Mouse (Mus musculus): Measurements from ENCODE around the gene Nlrc3. TPM values are rescaled to one million over a fixed set of nuclear protein-coding genes. Genes with fewer than 3 reads are reported as not detected.
"Not testable (repeated sequence)": the region's sequence is repeated elsewhere in the genome, so short reads cannot be mapped to it uniquely, and the experiment has no call there.

Nlrc3 gene
- polyA plus RNA-seq (2012; ENCODE audit: insufficient read depth, insufficient read length, missing spikeins): 5.6 and 5.7 TPM in 2 replicates

GRCm38 (mm10) chr16:3976251-3976671 is at the start of gene Nlrc3:
Nlrc3 (minus strand) TSS chr16:3976632.
- no peak within 1 kb of the TSS for H3K27ac ChIP-seq (ENCODE audit: insufficient read depth, low read depth, low read length)
- no peak within 1 kb of the TSS for H3K4me3 ChIP-seq (ENCODE audit: insufficient read depth, low read length)
- TF ChIP-seq CTCF (IDR thresholded peaks at IDR 0.05; ENCODE audit: low read depth, low read length) (no peak), POLR2A (IDR thresholded peaks at IDR 0.05; ENCODE audit: borderline replicate concordance, low read depth, low read length) (no peak)
- H3K4me1 ChIP-seq (ENCODE audit: control insufficient read depth, insufficient read depth, low read length): peaks cover 2% of the 10 kb centered on the region

GRCm38 (mm10) chr16:4022719-4023118 is 46.3 kb upstream of the Nlrc3 start:
- Histone ChIP-seq H3K27ac (ENCODE audit: insufficient read depth, low read depth, low read length) (no peak overlapping the region), H3K4me3 (ENCODE audit: insufficient read depth, low read length) (no peak overlapping the region), H3K4me1 (ENCODE audit: control insufficient read depth, insufficient read depth, low read length) (peaks cover 10% of the 10 kb centered on the region)
- no peak for TF ChIP-seq CTCF (IDR thresholded peaks at IDR 0.05; ENCODE audit: low read depth, low read length)
- no peak for TF ChIP-seq POLR2A (IDR thresholded peaks at IDR 0.05; ENCODE audit: borderline replicate concordance, low read depth, low read length)

GRCm38 (mm10) chr16:4021241-4021640 is 44.8 kb upstream of the Nlrc3 start:
- H3K4me3 ChIP-seq (ENCODE audit: insufficient read depth, low read length): no peak overlapping the region
- H3K27ac ChIP-seq (ENCODE audit: insufficient read depth, low read depth, low read length): no peak overlapping the region
- H3K4me1 ChIP-seq (ENCODE audit: control insufficient read depth, insufficient read depth, low read length): no peaks in the 10 kb centered on the region
- TF ChIP-seq POLR2A (IDR thresholded peaks at IDR 0.05; ENCODE audit: borderline replicate concordance, low read depth, low read length): no peak
- no peak for TF ChIP-seq CTCF (IDR thresholded peaks at IDR 0.05; ENCODE audit: low read depth, low read length)

GRCm38 (mm10) chr16:4017466-4017865 is 41.0 kb upstream of the Nlrc3 start:
- H3K4me3 ChIP-seq (ENCODE audit: insufficient read depth, low read length); H3K27ac ChIP-seq (ENCODE audit: insufficient read depth, low read depth, low read length); H3K4me1 ChIP-seq (ENCODE audit: control insufficient read depth, insufficient read depth, low read length): not testable (repeated sequence)

DNA sequence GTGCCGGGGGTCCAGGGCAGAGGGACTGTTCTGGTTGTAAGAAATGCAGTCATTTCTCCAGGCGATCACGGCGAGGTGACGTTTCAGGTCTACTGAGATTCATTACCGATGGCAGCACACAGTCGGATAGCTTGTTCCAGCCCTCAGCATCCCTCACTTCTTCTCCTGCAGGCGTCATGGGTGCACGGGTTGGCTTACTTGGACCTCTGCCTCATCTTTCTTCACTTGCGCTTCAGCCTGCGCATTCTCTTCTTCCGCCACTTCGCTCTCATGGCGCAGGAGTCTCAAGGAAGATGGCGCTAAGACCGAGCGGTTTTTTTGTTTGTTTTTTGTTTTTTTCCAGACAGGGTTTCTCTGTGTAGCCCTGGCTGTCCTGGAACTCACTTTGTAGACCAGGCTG is 40.4 kb upstream of the Nlrc3 start:
- H3K27ac ChIP-seq (ENCODE audit: insufficient read depth, low read depth, low read length); H3K4me3 ChIP-seq (ENCODE audit: insufficient read depth, low read length); H3K4me1 ChIP-seq (ENCODE audit: control insufficient read depth, insufficient read depth, low read length): not testable (repeated sequence)

GRCm38 (mm10) chr16:4014040-4014668 is 37.7 kb upstream of the Nlrc3 start:
- H3K4me1 ChIP-seq (ENCODE audit: control insufficient read depth, insufficient read depth, low read length): no peaks in the 10 kb centered on the region
- TF ChIP-seq CTCF (IDR thresholded peaks at IDR 0.05; ENCODE audit: low read depth, low read length) (no peak), POLR2A (IDR thresholded peaks at IDR 0.05; ENCODE audit: borderline replicate concordance, low read depth, low read length) (no peak)

DNA sequence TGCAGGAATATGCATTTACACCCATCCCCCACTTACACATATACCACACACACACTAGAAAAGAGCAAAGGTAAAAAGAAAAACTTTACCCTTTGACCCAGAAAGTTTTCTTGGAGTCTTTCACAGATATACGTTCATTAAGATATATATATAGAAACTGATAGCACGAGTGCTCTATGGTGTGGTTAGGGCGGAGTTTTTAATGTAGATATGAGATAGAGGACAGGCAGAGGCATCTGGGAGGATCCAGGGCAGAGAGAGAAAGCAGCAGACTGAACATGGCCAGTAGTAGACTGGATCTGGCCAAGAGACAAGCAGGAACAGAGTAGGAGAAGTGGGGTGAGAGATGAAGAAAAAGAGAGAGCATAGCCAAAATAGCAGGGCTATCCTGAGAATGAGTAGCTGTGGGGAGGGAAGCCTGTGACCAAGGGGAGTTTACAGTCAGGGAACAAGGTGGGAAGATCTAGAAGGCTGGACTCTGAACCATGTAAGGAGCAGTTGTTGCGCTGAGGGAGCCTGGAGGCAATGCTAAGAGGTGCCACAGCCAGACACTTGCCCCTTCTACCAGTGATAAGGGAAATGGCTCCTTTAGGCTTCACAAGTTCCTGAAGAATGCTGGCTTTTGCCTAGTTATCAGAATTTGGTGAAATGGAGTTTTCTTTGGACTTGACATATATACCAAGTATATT is 36.6 kb upstream of the Nlrc3 start:
- no peak for TF ChIP-seq CTCF (IDR thresholded peaks at IDR 0.05; ENCODE audit: low read depth, low read length)
- no peak for TF ChIP-seq POLR2A (IDR thresholded peaks at IDR 0.05; ENCODE audit: borderline replicate concordance, low read depth, low read length)
- Histone ChIP-seq H3K27ac (ENCODE audit: insufficient read depth, low read depth, low read length) (no peak overlapping the region), H3K4me1 (ENCODE audit: control insufficient read depth, insufficient read depth, low read length) (no peaks in the 10 kb centered on the region), H3K4me3 (ENCODE audit: insufficient read depth, low read length) (no peak overlapping the region)

More at GRCm38 (mm10) chr16:4014040-4014668, 37.7 kb upstream of the Nlrc3 start:
- H3K4me3 ChIP-seq (ENCODE audit: insufficient read depth, low read length): no peak overlapping the region
- H3K27ac ChIP-seq (ENCODE audit: insufficient read depth, low read depth, low read length): no peak overlapping the region

DNA sequence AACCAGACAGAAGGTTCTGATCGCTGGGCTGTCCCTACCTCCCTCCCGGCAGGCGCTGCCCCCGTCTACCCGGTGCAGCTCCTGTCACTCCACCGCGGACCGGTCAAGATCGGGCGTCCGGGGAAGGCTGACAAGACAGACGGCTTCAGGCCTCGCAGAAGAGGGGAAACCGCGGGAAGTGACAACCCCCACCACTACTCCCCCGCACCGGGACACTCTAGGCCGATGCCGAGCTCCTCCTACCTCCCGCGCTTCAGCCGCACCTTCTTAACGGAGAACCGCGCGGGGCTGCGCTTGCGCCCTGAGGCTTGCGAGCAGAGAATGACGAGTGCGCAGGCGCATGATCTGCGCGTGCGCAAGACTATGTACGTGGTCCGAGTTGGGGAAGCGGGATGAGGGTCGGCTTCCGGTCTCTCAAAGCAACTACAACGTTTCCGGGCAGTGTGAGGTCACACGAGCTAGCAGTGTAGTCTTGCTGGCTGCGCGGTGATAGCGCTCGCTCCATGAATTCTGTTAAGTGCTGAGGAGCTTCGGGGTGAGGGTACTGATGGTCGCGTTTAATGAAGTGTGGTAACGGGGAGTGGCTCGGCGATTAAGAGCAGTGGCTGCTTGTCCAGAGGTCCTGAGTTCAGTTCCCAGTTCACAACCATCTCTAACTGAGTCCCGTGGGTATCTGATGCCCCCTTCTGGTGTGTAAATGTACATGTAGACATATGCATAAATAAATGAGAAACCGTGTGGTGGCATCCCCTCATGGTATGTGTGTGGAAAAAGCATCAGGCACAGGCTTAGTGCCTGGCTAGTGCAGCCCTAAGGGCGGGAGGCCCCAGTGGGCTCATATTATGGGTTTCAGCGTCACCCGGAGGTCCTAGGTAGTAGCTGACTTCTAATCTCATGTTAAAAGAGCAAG is 27.3 kb upstream of the Nlrc3 start, which contains the start of gene Slx4:
Gene Slx4, minus strand, starts transcription at position 282 of the 910 bp plus-strand sequence.
- peaks cover 4% of the 10 kb centered on the region for H3K4me1 ChIP-seq (ENCODE audit: control insufficient read depth, insufficient read depth, low read length)
- H3K4me3 ChIP-seq (ENCODE audit: insufficient read depth, low read length): peak within 1 kb of the TSS; percentile 95
- no peak; the same call in 1 of the 2 replicates for TF ChIP-seq POLR2A (IDR thresholded peaks at IDR 0.05; ENCODE audit: borderline replicate concordance, low read depth, low read length)
- peak; percentile 67 for TF ChIP-seq CTCF (IDR thresholded peaks at IDR 0.05; ENCODE audit: low read depth, low read length)
- H3K27ac ChIP-seq (ENCODE audit: insufficient read depth, low read depth, low read length): peak within 1 kb of the TSS; percentile 76

DNA sequence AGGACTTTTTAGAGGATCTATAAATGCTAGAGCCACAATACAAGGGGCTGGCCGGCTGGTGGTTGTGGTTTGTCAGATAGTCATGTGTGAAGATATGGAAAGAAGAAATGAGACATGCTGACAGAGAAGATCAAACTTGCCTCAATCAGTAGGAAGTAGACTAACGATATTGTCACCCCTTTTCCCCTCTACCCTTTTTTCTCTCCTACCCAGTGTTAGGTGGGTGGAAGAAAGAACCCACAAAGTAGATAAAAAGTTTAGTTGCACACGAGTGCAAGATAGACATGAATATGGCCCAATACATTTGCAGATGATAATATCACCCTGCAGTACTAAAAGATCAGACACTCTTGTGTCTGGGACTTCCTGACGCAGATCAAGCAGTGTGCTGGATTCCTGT is 12.0 kb upstream of the Nlrc3 start:
- Histone ChIP-seq H3K4me3 (ENCODE audit: insufficient read depth, low read length) (no peak overlapping the region), H3K4me1 (ENCODE audit: control insufficient read depth, insufficient read depth, low read length) (no peaks in the 10 kb centered on the region; the same call in 1 of the 2 replicates), H3K27ac (ENCODE audit: insufficient read depth, low read depth, low read length) (no peak overlapping the region)
- no peak for TF ChIP-seq POLR2A (IDR thresholded peaks at IDR 0.05; ENCODE audit: borderline replicate concordance, low read depth, low read length)
- no peak for TF ChIP-seq CTCF (IDR thresholded peaks at IDR 0.05; ENCODE audit: low read depth, low read length)

All from bone marrow macrophage, adult 2 months (primary cell).